Mouse (Mus musculus) layer of hippocampus, adult 2 months (tissue): ENCODE results near the gene Ppm1h. TPM values are rescaled to one million over a fixed set of nuclear protein-coding genes. Genes with fewer than 3 reads are reported as not detected.

Experiments used
- DNase-seq, 2 experiments: peaks; one replicate each; pipeline ENCODE4 v3.0.0; 2022; ENCODE audit warnings: low spot score in 2 of 2
- H3K27ac ChIP-seq: fragments of 200-600 bp; 2 replicates; pipeline ENCODE4 v1.8.1; 2022
- H3K4me3 ChIP-seq: fragments of 200-600 bp; 2 replicates; pipeline ENCODE4 v1.8.1; 2022; ENCODE audit warnings: mild to moderate bottlenecking
- CTCF ChIP-seq: fragments of 200-600 bp; conservative IDR thresholded peaks from 2 replicates; pipeline ENCODE4 v1.8.1; 2022; ENCODE audit warnings: antibody characterized with exemption, mild to moderate bottlenecking, moderate library complexity
- microRNA-seq, 2 experiments: library from miRNA; unstranded; fragments of <30 nt; microRNA quantifications; one replicate each; pipeline ENCODE4 v1.2.0; 2021
- total RNA-seq, 2 experiments: library from RNA; stranded (reverse); gene quantifications; 2 replicates each; pipeline ENCODE4 v1.2.3; 2021

Gene Ppm1h
- total RNA-seq, 2 experiments from 2014 or later: 74.8 to 75.3 TPM

DNA sequence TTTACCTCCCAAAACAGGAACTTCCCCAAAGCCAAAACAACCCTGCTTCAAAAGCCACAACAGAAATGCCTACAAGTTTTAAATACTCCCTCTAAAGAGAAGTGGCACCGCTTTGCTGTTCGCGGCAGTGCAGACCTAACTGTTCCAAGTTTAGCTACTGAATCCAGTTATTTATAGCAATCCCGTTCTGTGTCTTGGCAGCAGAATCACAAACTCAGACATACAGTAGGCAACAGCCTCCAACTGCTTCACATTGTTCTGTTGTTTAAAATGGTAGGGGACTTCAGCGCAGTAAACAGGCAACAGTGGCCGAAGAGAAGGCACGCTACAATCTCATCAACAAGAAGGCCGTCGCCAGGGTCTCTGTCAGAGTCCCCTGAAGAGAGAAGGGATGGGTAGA is 312.5 kb downstream of the Ppm1h start:
- peak; percentile 49 to 53 for DNase-seq
- no peak for TF ChIP-seq CTCF
- no peak overlapping the region for H3K4me3 ChIP-seq
- H3K27ac ChIP-seq: peak overlapping the region; percentile 83

DNA sequence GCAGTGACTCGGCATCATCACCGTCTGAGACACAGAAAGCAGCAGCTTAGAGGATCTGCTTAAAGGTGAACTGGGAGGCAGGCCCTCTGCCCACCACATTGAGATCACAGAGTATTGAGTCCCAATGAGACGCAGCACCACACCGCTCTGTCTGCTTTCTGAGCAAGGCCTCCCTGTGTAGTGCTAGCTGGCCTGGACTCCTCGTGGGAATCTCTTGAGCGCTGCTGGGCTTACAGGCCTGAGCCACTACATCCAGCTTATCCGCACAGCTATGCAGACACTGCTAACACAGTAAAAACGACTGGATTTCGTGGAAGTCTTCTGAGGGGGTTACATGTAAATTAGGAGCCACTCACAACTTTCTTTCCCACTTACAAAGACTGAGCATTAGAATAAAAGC is 313.1 kb downstream of the Ppm1h start:
- no peak for DNase-seq
- Histone ChIP-seq H3K27ac (peak overlapping the region; percentile 83), H3K4me3 (no peak overlapping the region)
- no peak for TF ChIP-seq CTCF

DNA sequence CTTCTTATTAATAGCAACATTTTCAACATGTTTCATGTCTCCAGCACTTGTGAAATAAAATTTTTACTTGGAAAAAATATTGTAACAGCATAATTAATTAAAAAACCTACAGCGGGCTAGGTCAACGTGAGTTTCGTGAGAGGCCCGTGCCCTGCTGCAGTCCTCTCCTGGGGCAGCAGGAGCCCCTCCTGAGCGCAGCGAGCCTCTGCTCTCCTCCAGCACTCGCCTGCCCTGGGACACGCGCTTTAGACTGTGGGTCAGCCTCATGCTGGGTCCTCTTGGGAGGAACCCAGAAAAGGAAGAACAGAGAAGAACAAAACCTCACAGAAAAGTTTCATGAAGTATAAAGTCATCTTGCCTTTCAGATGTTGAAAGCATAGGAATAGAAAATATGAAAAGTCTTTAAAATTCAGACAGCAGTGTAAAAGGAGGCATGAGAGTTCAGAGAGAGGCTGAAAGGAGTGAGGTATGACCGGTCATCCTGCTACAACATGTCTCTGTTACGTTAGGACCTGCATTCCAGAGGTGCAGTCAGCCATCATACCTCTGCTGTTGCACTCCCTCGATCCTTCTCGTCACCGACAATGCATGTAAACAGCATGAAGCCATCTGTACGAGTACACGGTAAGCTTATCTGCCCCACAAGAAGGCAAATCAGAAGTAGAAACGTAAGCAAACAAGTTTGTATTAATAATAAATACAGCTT is 316.0 kb downstream of the Ppm1h start:
- no peak for TF ChIP-seq CTCF
- H3K4me3 ChIP-seq: no peak overlapping the region
- DNase-seq: no peak
- H3K27ac ChIP-seq: no peak overlapping the region

Small RNAs within 50 kb of the gene (microRNA-seq; reads per million reads assigned to microRNA genes)
- gene Mir6412 (0 reads per million in 2 experiments), gene Mir8104 (0.18 to 2.2 reads per million in 2 experiments), gene Mirlet7i (69,865 to 76,490 reads per million in 2 experiments)

Other genes with a start within 250 kb of the Ppm1h start
- under 1 TPM; 0.39 to 0.67 TPM for gene Avpr1a, start 230.3 kb upstream of the Ppm1h start, total RNA-seq